Mouse (Mus musculus) hindbrain, embryonic 10.5 days (tissue): ENCODE data around the gene Banp. TPM values are rescaled to one million over a fixed set of nuclear protein-coding genes. Genes with fewer than 3 reads are reported as not detected.

ENCODE experiments used
- DNase-seq: peaks from one replicate; pipeline ENCODE4 v3.0.0-alpha.2; 2017; ENCODE audit warnings: low spot score
- H3K27ac ChIP-seq: fragments of 300-500 bp; sonication (generic); 2 replicates; pipeline ENCODE4 v1.5.1; 2016; ENCODE audit warnings: mild to moderate bottlenecking, moderate library complexity
- H3K27me3 ChIP-seq: fragments of 300-500 bp; sonication (generic); 2 replicates; pipeline ENCODE4 v1.6.1; 2016; ENCODE audit warnings: mild to moderate bottlenecking; ENCODE audit not compliant: poor library complexity, insufficient read depth, severe bottlenecking
- H3K36me3 ChIP-seq: fragments of 300-500 bp; sonication (generic); 2 replicates; pipeline ENCODE4 v1.6.1; 2016; ENCODE audit warnings: mild to moderate bottlenecking, moderate library complexity
- H3K4me1 ChIP-seq: fragments of 300-500 bp; sonication (generic); replicated peaks from 2 replicates; pipeline ENCODE4 v1.6.1; 2016; ENCODE audit warnings: mild to moderate bottlenecking
- H3K4me3 ChIP-seq: fragments of 300-500 bp; sonication (generic); 2 replicates; pipeline ENCODE4 v1.5.1; 2016; ENCODE audit warnings: mild to moderate bottlenecking, moderate library complexity
- H3K9me3 ChIP-seq: fragments of 300-500 bp; sonication (generic); 2 replicates; pipeline ENCODE4 v1.6.1; 2016; ENCODE audit warnings: mild to moderate bottlenecking, moderate library complexity
- WGBS: fragments of 180-500 bp; shearing (Covaris S2); methylation state at CpG from one replicate; pipeline ENCODE4 v1.1.7; 2016; 5-methylcytosine and 5-hydroxymethylcytosine counted together
- polyA plus RNA-seq: library from polyadenylated mRNA; unstranded; fragments of >200 nt; fragmentation: Nextera tagmentation; extraction: Ambion mirVana; gene quantifications from 2 replicates; pipeline ENCODE4 v1.2.1, GENCODE M21; 2016

Gene Banp
- polyA plus RNA-seq, 1 experiment from 2014 or later = 56.9 TPM

DNA sequence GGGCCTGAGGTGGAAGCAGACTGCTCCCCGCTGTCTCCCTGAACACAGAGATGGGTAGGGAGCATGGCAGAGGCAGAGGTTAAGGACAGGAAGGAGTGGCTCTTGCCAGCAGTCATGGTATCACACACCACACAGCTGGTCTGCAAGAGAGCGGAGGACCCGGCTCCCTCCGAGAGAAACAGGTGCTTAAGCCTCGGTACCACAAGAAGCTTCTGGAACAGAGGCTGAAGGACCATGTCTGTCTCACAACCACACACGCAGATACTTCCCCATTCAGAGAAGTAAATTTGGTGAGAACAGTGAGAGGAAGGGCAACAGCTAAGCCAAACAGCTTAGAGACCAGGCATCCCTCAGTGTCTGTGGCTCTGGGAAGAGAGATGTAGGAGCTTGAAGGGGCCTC, 38.1 kb upstream of the Banp start:
- Histone ChIP-seq H3K4me1 (peaks cover 45% of the 10 kb centered on the region), H3K9me3 (no peaks in the 10 kb centered on the region), H3K27ac (0 out of 2 replicates have a peak overlapping the region, but pooled peaks have one; percentile 40), H3K27me3 (peaks cover 26% of the 10 kb centered on the region), H3K36me3 (no peaks in the 10 kb centered on the region), H3K4me3 (no peak overlapping the region)
- WGBS = 91% methylated on average over 6 of the region's 6 CpGs
- DNase-seq = no peak

DNA sequence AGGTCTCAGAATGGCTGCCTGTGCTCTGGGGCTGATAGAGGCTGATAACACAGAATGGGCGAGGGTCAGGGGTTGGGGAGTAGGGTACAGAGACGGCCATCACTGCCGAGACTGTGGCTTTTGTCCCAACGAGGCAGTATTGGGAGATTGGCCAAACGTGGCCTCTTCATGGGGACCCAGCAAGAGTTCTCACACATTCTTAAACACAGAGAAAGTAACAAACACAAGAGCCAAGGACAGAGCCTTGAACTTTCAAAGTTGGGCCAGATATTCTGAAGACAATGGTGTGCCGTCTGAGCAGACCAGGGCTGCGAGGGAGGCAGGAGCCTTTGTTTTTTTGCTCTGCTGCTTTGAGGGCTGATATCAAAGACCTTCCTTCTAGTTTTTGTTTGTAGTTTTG, 37.6 kb upstream of the Banp start:
- Histone ChIP-seq H3K4me1 (peaks cover 40% of the 10 kb centered on the region), H3K36me3 (no peaks in the 10 kb centered on the region), H3K27ac (peak overlapping the region; percentile 40; the same call in 1 of the 2 replicates), H3K27me3 (peaks cover 26% of the 10 kb centered on the region), H3K9me3 (no peaks in the 10 kb centered on the region), H3K4me3 (no peak overlapping the region)
- DNase-seq = no peak
- 71% methylated on average over 7 of the region's 7 CpGs for WGBS

DNA sequence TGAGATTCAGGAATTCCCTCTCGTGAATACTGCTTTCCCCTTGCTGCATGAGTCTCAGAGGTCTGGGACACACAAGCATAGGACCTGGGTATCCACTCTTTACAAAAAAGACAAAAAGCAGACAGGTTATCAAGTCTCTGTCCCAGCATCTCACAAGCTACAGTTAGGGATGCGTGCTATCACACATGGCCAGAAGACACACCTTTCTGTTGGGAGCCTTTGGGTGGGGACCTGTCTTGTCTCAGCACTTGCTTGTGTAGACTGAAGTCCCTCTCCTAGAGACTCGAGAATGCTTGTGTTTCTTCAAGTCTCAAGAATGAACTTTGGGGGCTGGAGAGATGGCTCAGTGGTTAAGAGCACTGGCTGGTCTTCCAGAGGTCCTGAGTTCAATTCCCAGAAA, 36.7 kb upstream of the Banp start:
- DNase-seq = no peak
- H3K36me3 ChIP-seq = no peaks in the 10 kb centered on the region
- H3K27me3 ChIP-seq = peaks cover 26% of the 10 kb centered on the region
- H3K9me3 ChIP-seq = no peaks in the 10 kb centered on the region
- no peak overlapping the region for H3K27ac ChIP-seq
- no peak overlapping the region for H3K4me3 ChIP-seq
- 78% methylated on average over 3 of the region's 3 CpGs for WGBS
- peaks cover 38% of the 10 kb centered on the region for H3K4me1 ChIP-seq

DNA sequence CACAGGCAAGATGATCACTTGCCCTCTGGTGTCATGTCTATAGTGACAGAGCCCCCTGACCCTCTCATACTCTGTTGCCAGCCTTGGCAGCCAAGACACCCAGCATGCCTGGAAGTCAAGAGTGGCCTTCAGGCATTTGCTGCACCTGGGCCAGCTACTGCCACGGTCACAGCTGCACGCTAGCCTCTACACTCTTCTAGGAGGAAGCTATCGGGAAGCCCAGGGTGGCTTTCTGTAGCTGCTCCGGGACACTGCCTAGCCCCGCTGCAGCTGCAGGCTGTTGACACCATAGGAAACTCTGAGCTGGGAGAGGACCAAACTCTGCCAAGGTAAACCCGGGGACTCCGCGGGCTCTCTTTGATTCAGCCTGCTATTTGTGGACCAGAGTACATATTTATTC, 36.2 kb upstream of the Banp start:
- Histone ChIP-seq H3K27me3 (peaks cover 22% of the 10 kb centered on the region), H3K36me3 (no peaks in the 10 kb centered on the region), H3K4me1 (peaks cover 35% of the 10 kb centered on the region), H3K4me3 (no peak overlapping the region), H3K27ac (no peak overlapping the region), H3K9me3 (no peaks in the 10 kb centered on the region)
- DNase-seq = no peak
- WGBS = 86% methylated on average over 8 of the region's 8 CpGs

GRCm38 (mm10) chr8:121919158-121919557, 30.4 kb upstream of the Banp start:
- H3K4me3 ChIP-seq = no peak overlapping the region
- H3K27ac ChIP-seq = peak overlapping the region; percentile 41; the same call in 1 of the 2 replicates
- H3K36me3 ChIP-seq = no peaks in the 10 kb centered on the region
- DNase-seq = no peak
- H3K4me1 ChIP-seq = peaks cover 53% of the 10 kb centered on the region
- H3K9me3 ChIP-seq = no peaks in the 10 kb centered on the region
- peaks cover 3% of the 10 kb centered on the region; the same call in 1 of the 2 replicates for H3K27me3 ChIP-seq
- WGBS = 79% methylated on average over 4 of the region's 4 CpGs

- 45% methylated on average over 3 of the region's 3 CpGs for WGBS
- H3K27ac ChIP-seq = 0 out of 2 replicates have a peak overlapping the region, but pooled peaks have one; percentile 23
- peak; percentile 39 for DNase-seq
Measured at GRCm38 (mm10) chr8:121919731-121920130, 29.8 kb upstream of the Banp start.

DNA sequence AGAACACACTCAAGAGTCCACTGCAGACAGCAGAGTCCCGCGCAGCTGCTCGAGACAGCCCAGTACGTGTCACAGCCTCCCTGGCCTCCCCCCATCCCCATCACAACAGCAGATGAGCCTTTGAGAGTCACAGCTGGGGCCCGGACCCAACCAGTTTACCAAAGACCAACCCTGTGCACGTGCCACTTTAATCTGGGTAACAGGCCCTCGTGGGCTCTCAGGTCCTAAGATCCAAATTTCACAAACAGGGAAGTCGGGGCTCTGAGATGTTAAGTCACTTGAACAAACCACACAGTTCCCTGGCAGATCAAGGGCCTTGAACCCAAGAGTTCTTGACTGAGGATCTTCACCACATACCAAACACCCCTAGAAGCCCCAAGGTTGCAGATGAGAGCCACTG, 28.0 kb upstream of the Banp start:
- H3K27ac ChIP-seq = peak overlapping the region; percentile 24
- no peaks in the 10 kb centered on the region for H3K9me3 ChIP-seq
- no peaks in the 10 kb centered on the region for H3K36me3 ChIP-seq
- WGBS = 71% methylated on average over 8 of the region's 8 CpGs
- H3K27me3 ChIP-seq = no peaks in the 10 kb centered on the region
- H3K4me3 ChIP-seq = no peak overlapping the region
- H3K4me1 ChIP-seq = peaks cover 43% of the 10 kb centered on the region
- no peak for DNase-seq

More at GRCm38 (mm10) chr8:121919731-121920130, 29.8 kb upstream of the Banp start:
- H3K36me3 ChIP-seq = no peaks in the 10 kb centered on the region
- peaks cover 47% of the 10 kb centered on the region for H3K4me1 ChIP-seq
- peaks cover 3% of the 10 kb centered on the region; the same call in 1 of the 2 replicates for H3K27me3 ChIP-seq
- H3K9me3 ChIP-seq = no peaks in the 10 kb centered on the region
- H3K4me3 ChIP-seq = no peak overlapping the region

GRCm38 (mm10) chr8:121922101-121922500, 27.4 kb upstream of the Banp start:
- no peaks in the 10 kb centered on the region for H3K9me3 ChIP-seq
- H3K27ac ChIP-seq = peak overlapping the region; percentile 24
- DNase-seq = no peak
- H3K4me3 ChIP-seq = no peak overlapping the region
- no peaks in the 10 kb centered on the region for H3K36me3 ChIP-seq
- no peaks in the 10 kb centered on the region for H3K27me3 ChIP-seq
- H3K4me1 ChIP-seq = peaks cover 43% of the 10 kb centered on the region
- WGBS = 70% methylated on average over 8 of the region's 8 CpGs

- no peak for DNase-seq
- Histone ChIP-seq H3K27me3 (no peaks in the 10 kb centered on the region), H3K36me3 (no peaks in the 10 kb centered on the region), H3K9me3 (no peaks in the 10 kb centered on the region), H3K4me1 (peaks cover 27% of the 10 kb centered on the region), H3K4me3 (no peak overlapping the region), H3K27ac (no peak overlapping the region)
- 89% methylated on average over 5 of the region's 5 CpGs for WGBS
Measured at GRCm38 (mm10) chr8:121924681-121925080, 24.9 kb upstream of the Banp start.

DNA sequence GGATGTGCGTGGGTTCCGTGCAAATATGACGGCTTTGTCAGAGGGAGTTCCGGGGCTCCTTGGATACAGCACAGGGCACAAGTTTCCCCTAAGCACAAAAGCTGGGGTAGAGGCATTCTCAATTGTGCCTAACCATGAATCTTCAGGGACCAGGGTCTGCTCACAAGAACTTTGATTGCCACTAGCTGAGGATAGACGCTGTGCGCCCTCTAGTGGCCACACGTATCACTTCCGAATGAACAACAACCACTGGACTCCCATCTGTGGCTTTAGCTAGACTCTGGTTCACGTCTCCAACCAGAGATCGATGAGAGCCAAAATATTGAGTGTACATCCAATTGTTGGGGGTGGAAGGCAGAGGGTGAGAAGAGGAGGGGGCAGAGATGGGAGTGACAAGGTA, 23.9 kb upstream of the Banp start:
- Histone ChIP-seq H3K4me1 (peaks cover 20% of the 10 kb centered on the region), H3K36me3 (no peaks in the 10 kb centered on the region)
- peak; percentile 84 for DNase-seq

GRCm38 (mm10) chr8:121926266-121926665, 23.3 kb upstream of the Banp start:
- Histone ChIP-seq H3K4me1 (peaks cover 15% of the 10 kb centered on the region), H3K36me3 (no peaks in the 10 kb centered on the region), H3K27me3 (no peaks in the 10 kb centered on the region), H3K27ac (no peak overlapping the region), H3K9me3 (no peaks in the 10 kb centered on the region), H3K4me3 (no peak overlapping the region)
- WGBS = 70% methylated on average over 8 of the region's 8 CpGs
- no peak for DNase-seq

More for the DNA sequence above, 23.9 kb upstream of the Banp start:
- H3K27ac ChIP-seq = no peak overlapping the region
- no peak overlapping the region for H3K4me3 ChIP-seq
- H3K9me3 ChIP-seq = no peaks in the 10 kb centered on the region
- no peaks in the 10 kb centered on the region for H3K27me3 ChIP-seq
- 33% methylated on average over 10 of the region's 10 CpGs for WGBS

- Histone ChIP-seq H3K36me3 (no peaks in the 10 kb centered on the region), H3K27ac (no peak overlapping the region), H3K27me3 (no peaks in the 10 kb centered on the region), H3K4me1 (peaks cover 4% of the 10 kb centered on the region; the same call in 1 of the 2 replicates), H3K9me3 (no peaks in the 10 kb centered on the region), H3K4me3 (no peak overlapping the region)
- peak; percentile 31 for DNase-seq
- WGBS = 50% methylated on average over 8 of the region's 8 CpGs
Measured at GRCm38 (mm10) chr8:121927316-121927715, 22.2 kb upstream of the Banp start.

- no peak for DNase-seq
- WGBS = 84% methylated on average over 4 of the region's 4 CpGs
- Histone ChIP-seq H3K9me3 (no peaks in the 10 kb centered on the region), H3K27me3 (no peaks in the 10 kb centered on the region), H3K4me1 (peaks cover 8% of the 10 kb centered on the region), H3K36me3 (no peaks in the 10 kb centered on the region), H3K4me3 (no peak overlapping the region), H3K27ac (no peak overlapping the region)
Measured at GRCm38 (mm10) chr8:121930047-121930446, 19.5 kb upstream of the Banp start.

- no peaks in the 10 kb centered on the region for H3K27me3 ChIP-seq
- no peak overlapping the region for H3K27ac ChIP-seq
- H3K36me3 ChIP-seq = no peaks in the 10 kb centered on the region
- DNase-seq = no peak
- no peaks in the 10 kb centered on the region for H3K9me3 ChIP-seq
- H3K4me1 ChIP-seq = peaks cover 23% of the 10 kb centered on the region
- 84% methylated on average over 7 of the region's 7 CpGs for WGBS
- no peak overlapping the region for H3K4me3 ChIP-seq
Measured at GRCm38 (mm10) chr8:121931571-121931970, 18.0 kb upstream of the Banp start.
